Mouse (Mus musculus) forebrain, postnatal 0 days (tissue): ENCODE measurements around the gene Mcoln2. TPM values are rescaled to one million over a fixed set of nuclear protein-coding genes. Genes with fewer than 3 reads are reported as not detected.

Source experiments
- ATAC-seq: fragments of 200-750 bp; cut with Nextera tagmentation; 2 replicates; pipeline ENCODE4 v1.8.0; 2017; ENCODE audit warnings: mild to moderate bottlenecking, moderate library complexity
- DNase-seq: peaks from one replicate; pipeline ENCODE4 v3.0.0-alpha.2; 2015
- H3K27ac ChIP-seq: fragments of 300-500 bp; sonication (generic); 2 replicates; pipeline ENCODE4 v1.5.1; 2014; ENCODE audit warnings: low read depth, mild to moderate bottlenecking, antibody characterized with exemption, low read length, moderate library complexity, mixed read lengths
- H3K27me3 ChIP-seq: fragments of 300-500 bp; sonication (generic); 2 replicates; pipeline ENCODE4 v1.6.1; 2014; ENCODE audit warnings: mild to moderate bottlenecking, low read length, mixed read lengths; ENCODE audit not compliant: insufficient read depth
- H3K36me3 ChIP-seq: fragments of 300-500 bp; sonication (generic); 2 replicates; pipeline ENCODE4 v1.6.1; 2014; ENCODE audit warnings: mild to moderate bottlenecking, moderate library complexity; ENCODE audit not compliant: insufficient read depth
- H3K4me1 ChIP-seq: fragments of 300-500 bp; sonication (generic); 2 replicates; pipeline ENCODE4 v1.6.1; 2014; ENCODE audit warnings: antibody characterized with exemption; ENCODE audit not compliant: insufficient read depth
- H3K4me2 ChIP-seq: fragments of 300-500 bp; sonication (generic); 2 replicates; pipeline ENCODE4 v1.6.1; 2014; ENCODE audit warnings: low read depth, mild to moderate bottlenecking, moderate library complexity
- H3K4me3 ChIP-seq: fragments of 300-500 bp; sonication (generic); 2 replicates; pipeline ENCODE4 v1.5.1; 2014; ENCODE audit warnings: low read depth, low read length, mixed read lengths
- H3K9ac ChIP-seq: fragments of 300-500 bp; sonication (generic); 2 replicates; pipeline ENCODE4 v1.6.1; 2014; ENCODE audit warnings: mild to moderate bottlenecking
- H3K9me3 ChIP-seq: fragments of 300-500 bp; sonication (generic); 2 replicates; pipeline ENCODE4 v1.6.1; 2016; ENCODE audit warnings: low read length
- CTCF ChIP-seq: sonication (generic); IDR thresholded peaks from 2 replicates; pipeline ENCODE4 v1.5.1; 2016; ENCODE audit warnings: antibody characterized with exemption, control low read depth, low read depth
- WGBS: fragments of 180-500 bp; shearing (Covaris S2); extraction: QIAGEN DNeasy Blood & Tissue Kit; methylation state at CpG from one replicate; pipeline ENCODE4 v1.1.7; 2014; 5-methylcytosine and 5-hydroxymethylcytosine counted together
- polyA plus RNA-seq: library from polyadenylated mRNA; unstranded; fragments of >200 nt; fragmentation: Nextera tagmentation; extraction: Ambion mirVana; gene quantifications from 2 replicates; pipeline ENCODE4 v1.2.1, GENCODE M21; 2015
- total RNA-seq: library from RNA; depleted of rRNA; stranded (reverse); fragments of >200 nt; gene quantifications from 2 replicates; pipeline ENCODE4 v1.2.3, GENCODE M21; 2014

Mcoln2 gene
- total and polyA plus RNA-seq, 2 experiments from 2014 or later, result 0.12 to 0.14 TPM

- Histone ChIP-seq H3K9ac (no peak overlapping the region), H3K9me3 (no peaks in the 10 kb centered on the region), H3K27ac (no peak overlapping the region), H3K36me3 (no peaks in the 10 kb centered on the region), H3K4me1 (no peaks in the 10 kb centered on the region), H3K4me2 (no peak overlapping the region), H3K27me3 (peaks cover 14% of the 10 kb centered on the region), H3K4me3 (no peak overlapping the region)
- no peak for TF ChIP-seq CTCF
- ATAC-seq, result no peak
- WGBS, result 68% methylated on average over 2 of the region's 2 CpGs
- DNase-seq, result no peak
Observed at GRCm38 (mm10) chr3:146152913-146153312, 3.3 kb downstream of the Mcoln2 start.

GRCm38 (mm10) chr3:146153862-146154611, 4.4 kb downstream of the Mcoln2 start:
- peaks cover 13% of the 10 kb centered on the region for H3K27me3 ChIP-seq
- no peaks in the 10 kb centered on the region for H3K9me3 ChIP-seq
- no peak overlapping the region for H3K4me3 ChIP-seq
- H3K27ac ChIP-seq, result no peak overlapping the region
- WGBS, result 45% methylated on average over 12 of the region's 12 CpGs
- no peak overlapping the region for H3K4me2 ChIP-seq
- ATAC-seq (no peak), DNase-seq (no peak)
- no peaks in the 10 kb centered on the region for H3K36me3 ChIP-seq
- TF ChIP-seq CTCF, result no peak
- no peaks in the 10 kb centered on the region for H3K4me1 ChIP-seq
- no peak overlapping the region for H3K9ac ChIP-seq

GRCm38 (mm10) chr3:146155628-146156576, 6.3 kb downstream of the Mcoln2 start:
- H3K9ac ChIP-seq, result no peak overlapping the region
- H3K4me1 ChIP-seq, result no peaks in the 10 kb centered on the region
- TF ChIP-seq CTCF, result no peak
- DNase-seq, result no peak
- H3K36me3 ChIP-seq, result no peaks in the 10 kb centered on the region
- no peaks in the 10 kb centered on the region for H3K9me3 ChIP-seq
- H3K27ac ChIP-seq, result no peak overlapping the region
- H3K4me3 ChIP-seq, result no peak overlapping the region
- no peak for ATAC-seq
- WGBS, result 81% methylated on average over 13 of the region's 13 CpGs
- no peak overlapping the region for H3K4me2 ChIP-seq
- no peaks in the 10 kb centered on the region for H3K27me3 ChIP-seq

GRCm38 (mm10) chr3:146156811-146157210, 7.2 kb downstream of the Mcoln2 start:
- H3K9ac ChIP-seq, result no peak overlapping the region
- no peak for ATAC-seq
- no peaks in the 10 kb centered on the region for H3K36me3 ChIP-seq
- TF ChIP-seq CTCF, result no peak
- H3K4me2 ChIP-seq, result no peak overlapping the region
- H3K27me3 ChIP-seq, result no peaks in the 10 kb centered on the region
- H3K4me3 ChIP-seq, result no peak overlapping the region
- H3K27ac ChIP-seq, result no peak overlapping the region
- 79% methylated on average over 2 of the region's 2 CpGs for WGBS
- H3K9me3 ChIP-seq, result no peaks in the 10 kb centered on the region
- H3K4me1 ChIP-seq, result no peaks in the 10 kb centered on the region
- no peak for DNase-seq

DNA sequence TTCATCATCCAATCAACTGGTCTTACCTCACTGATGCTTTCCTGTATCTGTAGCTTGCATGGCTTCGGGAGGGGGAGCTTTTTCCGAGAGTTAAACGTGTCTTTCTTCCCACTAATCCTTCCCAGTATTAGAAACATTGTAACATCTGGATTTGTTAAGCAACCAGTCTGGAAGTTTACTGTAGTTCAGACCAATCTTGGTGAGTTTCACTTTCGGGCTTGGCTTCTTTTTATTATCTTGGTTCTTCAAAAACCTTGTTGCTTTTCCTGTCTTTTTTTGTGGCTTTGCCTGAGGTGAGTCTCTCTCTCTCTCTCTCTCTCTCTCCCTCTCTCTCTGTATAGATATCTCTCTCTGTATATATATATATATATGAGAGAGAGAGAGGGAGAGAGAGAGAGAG, 8.4 kb downstream of the Mcoln2 start:
- H3K4me1 ChIP-seq, result no peaks in the 10 kb centered on the region
- 80% methylated on average over 4 of the region's 4 CpGs for WGBS
- no peak for TF ChIP-seq CTCF
- no peaks in the 10 kb centered on the region for H3K27me3 ChIP-seq
- DNase-seq, result no peak
- no peak for ATAC-seq
- no peaks in the 10 kb centered on the region for H3K36me3 ChIP-seq
- no peak overlapping the region for H3K27ac ChIP-seq
- H3K4me3 ChIP-seq, result no peak overlapping the region
- H3K9ac ChIP-seq, result no peak overlapping the region
- H3K4me2 ChIP-seq, result no peak overlapping the region
- no peaks in the 10 kb centered on the region for H3K9me3 ChIP-seq

- DNase-seq, result no peak
- no peaks in the 10 kb centered on the region for H3K27me3 ChIP-seq
- H3K9ac ChIP-seq, result no peak overlapping the region
- no peak for TF ChIP-seq CTCF
- no peak overlapping the region for H3K4me3 ChIP-seq
- H3K9me3 ChIP-seq, result no peaks in the 10 kb centered on the region
- WGBS, result 83% methylated on average over 2 of the region's 2 CpGs
- no peak overlapping the region for H3K27ac ChIP-seq
- no peak overlapping the region for H3K4me2 ChIP-seq
- ATAC-seq, result no peak
- no peaks in the 10 kb centered on the region for H3K36me3 ChIP-seq
- no peaks in the 10 kb centered on the region for H3K4me1 ChIP-seq
Observed at GRCm38 (mm10) chr3:146159360-146159759, 9.7 kb downstream of the Mcoln2 start.

DNA sequence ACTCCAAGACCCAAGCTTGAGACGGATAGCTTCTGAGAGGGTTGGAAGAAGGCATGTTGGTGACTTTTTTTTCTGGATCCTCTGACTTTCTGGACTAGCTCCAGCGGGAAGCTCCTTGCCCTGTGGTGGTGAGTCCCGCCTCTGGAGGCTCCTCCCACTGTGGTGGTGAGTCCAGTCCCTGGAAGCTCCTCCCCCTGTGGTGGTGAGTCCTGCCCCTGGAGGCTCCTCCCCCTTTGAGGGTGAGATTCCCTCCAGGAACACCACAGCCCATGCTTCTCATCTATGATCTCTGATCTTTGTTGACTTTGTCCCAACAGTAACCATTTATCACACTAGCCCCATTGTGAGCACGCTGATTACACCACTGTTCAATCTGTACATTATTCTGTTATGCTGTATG, 12.6 kb downstream of the Mcoln2 start:
- no peaks in the 10 kb centered on the region for H3K27me3 ChIP-seq
- H3K4me3 ChIP-seq, result no peak overlapping the region
- no peak for ATAC-seq
- H3K9ac ChIP-seq, result no peak overlapping the region
- DNase-seq, result no peak
- no peaks in the 10 kb centered on the region for H3K9me3 ChIP-seq
- no peaks in the 10 kb centered on the region for H3K4me1 ChIP-seq
- H3K4me2 ChIP-seq, result no peak overlapping the region
- H3K36me3 ChIP-seq, result no peaks in the 10 kb centered on the region
- WGBS, result 91% methylated on average over 4 of the region's 4 CpGs
- H3K27ac ChIP-seq, result no peak overlapping the region
- no peak for TF ChIP-seq CTCF
